Mouse (Mus musculus): ENCODE data around the gene Lrmda.

Lrmda gene

GRCm38 (mm10) chr14:22998906-22999305 is 979.4 kb downstream of the Lrmda start:
- DNase-seq: no peak

DNA sequence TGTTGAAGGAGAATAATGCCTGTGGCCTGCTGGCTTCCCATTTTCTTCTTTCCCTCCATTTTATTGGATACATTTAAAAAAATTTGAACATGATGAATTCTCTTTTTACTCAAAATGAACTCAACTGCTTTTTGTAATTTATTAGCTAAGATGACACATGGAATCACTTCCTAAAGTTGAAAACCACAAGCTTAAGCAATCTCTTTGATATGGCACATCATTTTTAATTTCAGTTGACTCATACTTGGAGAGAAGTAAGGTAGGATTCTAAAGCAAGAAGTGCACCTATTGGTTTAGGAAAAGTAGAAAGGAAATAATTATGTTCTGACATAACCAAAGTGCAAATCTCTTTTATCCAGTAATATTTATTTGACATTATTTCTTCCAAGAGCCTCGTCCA is 992.5 kb downstream of the Lrmda start:
- no peak for DNase-seq

DNA sequence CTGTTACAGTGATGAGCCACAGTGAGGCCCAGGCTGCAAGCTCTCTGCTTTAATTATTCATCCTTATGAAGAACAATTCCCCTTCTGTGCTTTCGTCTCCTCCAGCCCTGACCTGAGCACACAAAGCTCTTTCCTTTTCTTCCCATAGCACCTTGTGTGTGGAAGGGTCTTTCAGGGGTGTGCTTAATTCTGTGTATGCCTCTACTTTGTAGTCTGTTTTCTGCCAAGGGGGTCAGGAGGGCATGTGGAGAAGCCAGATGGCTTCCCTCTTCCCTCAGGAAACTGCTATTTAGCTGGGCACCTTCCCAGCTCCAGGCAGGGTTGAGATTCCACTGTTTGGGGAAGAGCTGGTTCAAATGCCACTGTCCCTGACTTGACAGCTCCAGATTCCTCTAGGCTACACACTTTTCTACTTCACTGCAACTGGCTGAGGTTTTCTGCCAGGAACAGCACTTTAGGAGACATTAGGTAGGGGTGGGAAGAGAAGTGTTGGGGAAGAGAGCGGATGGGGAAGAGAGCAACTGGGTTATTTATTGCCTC is 995.3 kb downstream of the Lrmda start:
- DNase-seq: peak; percentile 41

- DNase-seq: no peak
Observed at GRCm38 (mm10) chr14:23015321-23016067, 996.0 kb downstream of the Lrmda start.

- no peak for DNase-seq
Observed at GRCm38 (mm10) chr14:23016068-23016611, 996.6 kb downstream of the Lrmda start.

DNA sequence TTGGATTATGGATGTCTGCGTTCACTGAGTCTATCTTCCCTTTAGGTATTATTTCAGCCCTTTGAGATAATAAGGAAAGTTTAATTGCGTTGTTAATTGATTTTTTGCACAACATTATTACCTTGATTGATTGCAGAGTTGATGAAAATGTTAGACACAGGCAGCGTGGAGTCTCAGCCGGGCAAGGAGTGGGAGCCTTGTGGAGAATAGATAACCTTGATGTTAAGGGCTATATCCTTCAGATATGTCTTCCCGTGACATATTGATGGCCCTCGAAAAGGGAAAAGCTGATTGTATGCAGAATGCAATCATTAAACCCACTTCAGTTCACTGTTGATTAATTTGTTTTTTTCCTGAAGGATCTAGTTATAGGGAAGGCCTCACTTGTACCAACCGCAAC is 1021.5 kb downstream of the Lrmda start:
- DNase-seq: no peak

- no peak for DNase-seq
Observed at GRCm38 (mm10) chr14:23045322-23045721, 1025.8 kb downstream of the Lrmda start.

DNA sequence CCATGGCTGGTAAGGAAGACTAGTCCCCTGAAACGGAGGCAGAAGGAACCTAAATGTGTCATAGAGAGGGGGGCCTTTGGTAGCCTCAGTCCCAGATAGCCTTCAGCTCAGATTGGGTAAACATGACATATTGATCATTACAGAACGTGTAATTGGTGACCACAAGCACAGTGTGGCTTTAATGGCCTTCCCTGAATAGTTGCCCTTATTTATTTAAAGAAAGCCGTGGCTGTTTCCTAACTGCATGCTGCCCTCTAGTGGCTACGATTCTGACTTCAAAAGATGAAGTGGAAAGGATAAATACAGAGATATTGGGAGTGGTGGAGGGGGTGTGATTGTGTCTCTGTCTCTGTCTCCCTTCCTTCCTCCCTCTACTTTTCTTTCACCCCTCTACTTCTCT is 1026.8 kb downstream of the Lrmda start:
- DNase-seq: peak; percentile 41

GRCm38 (mm10) chr14:23051441-23051840 is 1031.9 kb downstream of the Lrmda start:
- no peak for DNase-seq

DNA sequence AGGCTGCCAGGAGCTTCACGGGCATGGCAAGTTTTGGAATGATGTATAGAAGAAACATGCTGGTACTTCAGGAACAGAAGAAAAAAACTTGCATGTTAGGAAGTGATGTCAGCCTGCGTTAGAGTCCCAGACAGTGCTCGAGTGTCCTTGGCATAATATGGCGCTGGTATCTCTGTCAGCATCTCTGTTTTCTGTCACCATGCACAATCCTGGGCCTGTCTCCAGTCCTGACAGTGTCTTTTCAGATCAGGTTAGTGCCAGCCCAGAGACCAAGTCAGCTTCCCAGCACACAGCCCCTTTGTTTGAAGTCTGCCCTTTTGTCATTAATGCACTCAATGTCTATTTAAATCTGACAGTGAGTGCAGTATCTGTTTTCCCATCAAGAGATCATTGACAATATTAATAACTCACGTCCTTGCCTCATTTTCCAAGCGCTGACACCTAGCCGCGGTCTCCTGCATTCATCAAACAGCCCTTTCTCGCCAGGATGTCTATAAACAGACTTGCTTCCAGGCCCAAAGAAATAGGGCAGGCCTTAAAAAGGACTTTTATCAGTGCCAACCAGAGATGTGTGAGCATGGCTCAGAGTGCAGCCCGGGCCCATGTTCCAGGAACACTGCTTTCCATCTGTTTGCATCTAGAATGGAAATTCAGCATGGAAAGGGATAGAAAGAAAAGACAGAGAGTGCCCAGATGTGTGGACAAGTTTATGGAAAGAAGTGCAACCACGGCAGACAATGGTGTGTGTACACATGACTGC is 1033.5 kb downstream of the Lrmda start:
- DNase-seq: no peak

DNA sequence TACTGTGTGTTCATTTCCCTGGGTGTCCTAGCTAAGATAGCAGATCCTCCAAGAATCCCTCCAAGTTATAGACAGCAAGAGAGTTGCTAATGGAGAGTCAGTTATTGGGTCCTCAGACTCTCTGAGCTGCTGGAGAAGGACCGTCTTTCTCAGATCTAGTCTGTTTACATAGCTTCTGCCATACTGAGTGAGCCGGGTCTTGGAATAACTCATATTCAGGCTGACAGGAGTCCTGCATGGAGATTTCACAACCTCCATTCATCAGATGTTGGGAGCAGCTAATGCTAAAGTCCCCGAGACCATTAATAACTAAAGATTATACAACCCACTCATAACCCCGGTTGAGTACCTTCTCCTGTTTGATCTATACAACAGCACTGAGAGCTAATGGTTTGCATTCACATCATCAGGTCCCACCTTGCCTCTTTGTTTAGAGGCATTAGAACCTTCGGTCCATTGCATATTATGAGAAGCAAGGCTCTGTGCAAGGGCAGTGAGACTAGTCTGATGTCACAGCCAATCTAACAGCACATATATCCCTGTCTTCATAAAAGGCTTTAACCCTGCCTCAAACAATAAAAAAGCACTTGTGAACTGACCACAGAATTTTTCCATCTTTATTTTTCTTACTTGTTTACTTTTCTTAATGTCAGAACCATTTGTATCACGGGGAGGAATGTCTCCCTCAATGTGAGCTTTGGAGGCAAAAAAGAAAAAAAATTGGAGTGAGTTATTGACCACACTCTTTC is 1037.9 kb downstream of the Lrmda start:
- DNase-seq: no peak

GRCm38 (mm10) chr14:23057987-23058386 is 1038.5 kb downstream of the Lrmda start:
- no peak for DNase-seq

GRCm38 (mm10) chr14:23078719-23079118 is 1059.2 kb downstream of the Lrmda start:
- DNase-seq: no peak

GRCm38 (mm10) chr14:23084241-23084773 is 1064.8 kb downstream of the Lrmda start:
- no peak for DNase-seq

- no peak for DNase-seq
Observed at GRCm38 (mm10) chr14:23084797-23085196, 1065.3 kb downstream of the Lrmda start.

DNA sequence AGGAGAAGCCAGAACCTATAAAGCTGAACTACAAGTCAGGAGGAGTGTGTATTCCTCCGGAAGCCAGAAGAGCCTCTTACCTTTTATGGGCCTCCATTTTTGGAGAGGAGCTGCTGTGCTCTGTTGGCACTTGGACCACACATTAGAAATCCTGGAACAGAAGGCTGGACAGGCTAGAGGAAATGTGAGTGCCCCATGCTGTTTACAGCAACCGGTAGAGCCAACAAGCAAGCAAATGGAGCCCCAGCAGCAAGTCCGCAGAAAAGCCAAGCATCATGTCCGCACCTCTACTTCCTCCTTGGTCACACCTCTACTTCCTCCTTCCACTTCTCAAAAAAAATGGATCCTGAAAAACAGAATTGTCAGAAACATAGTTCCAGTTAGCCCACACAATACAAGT is 1073.8 kb downstream of the Lrmda start:
- peak; percentile 44 for DNase-seq

GRCm38 (mm10) chr14:23094546-23095157 is 1075.1 kb downstream of the Lrmda start:
- DNase-seq: no peak

GRCm38 (mm10) chr14:23095158-23096016 is 1075.9 kb downstream of the Lrmda start:
- no peak for DNase-seq

GRCm38 (mm10) chr14:23096017-23096336 is 1076.5 kb downstream of the Lrmda start:
- no peak for DNase-seq

DNA sequence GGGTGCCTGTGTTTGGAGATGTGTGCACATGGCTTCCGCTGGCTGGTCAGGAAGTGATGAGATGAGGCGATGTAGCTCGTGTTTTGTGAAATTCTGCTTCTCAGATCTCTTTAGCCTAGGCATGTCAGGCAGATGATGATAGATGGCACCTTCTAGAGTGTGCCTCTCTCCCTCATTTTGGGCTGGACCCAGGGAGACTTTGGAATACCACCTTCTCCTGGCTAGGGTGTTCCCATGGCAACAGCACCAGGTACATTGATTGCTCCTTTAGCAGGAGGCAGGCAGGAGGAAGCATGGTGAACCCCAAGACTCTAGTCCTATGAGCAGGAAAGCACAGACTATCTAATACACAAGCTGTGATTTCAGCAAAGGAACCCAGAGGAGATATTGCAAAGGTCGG is 1076.9 kb downstream of the Lrmda start:
- DNase-seq: no peak
